Mouse (Mus musculus): ENCODE measurements around the gene Slc2a12. TPM values are rescaled to one million over a fixed set of nuclear protein-coding genes. Genes with fewer than 3 reads are reported as not detected.

Slc2a12 gene
- polyA plus RNA-seq, 2 experiments = 0.03 TPM; not detected in 1

GRCm38 (mm10) chr10:22696236-22696635, 51.4 kb downstream of the Slc2a12 start:
- ATAC-seq (ENCODE audit: insufficient read depth) (no peak), DNase-seq (ENCODE audit: low read depth in 3 of 3, low spot score in 3 of 3) (no peak)
- H3K36me3 ChIP-seq (replicated peaks; ENCODE audit: control insufficient read depth, insufficient read depth, low read depth) = no peaks in the 10 kb centered on the region
- 84% methylated on average over 9 of the region's 9 CpGs for WGBS (ENCODE audit: insufficient replicate concordance)
- H3K9me3 ChIP-seq (ENCODE audit: control insufficient read depth, low read length) = no peaks in the 10 kb centered on the region
- no peaks in the 10 kb centered on the region for H3K4me1 ChIP-seq (replicated peaks; ENCODE audit: control insufficient read depth in 2 of 2, insufficient read depth in 2 of 2, low read length in 1 of 2)
- no peak overlapping the region for H3K4me2 ChIP-seq (ENCODE audit: low read depth)
- no peak overlapping the region for H3K9ac ChIP-seq (replicated peaks)
- H3K27me3 ChIP-seq (ENCODE audit: control insufficient read depth, insufficient read depth, low read length) = no peaks in the 10 kb centered on the region
- no peak for TF ChIP-seq CTCF (IDR thresholded peaks at IDR 0.05; ENCODE audit: low read depth)
- TF ChIP-seq EP300 (IDR thresholded peaks at IDR 0.05; ENCODE audit: low read depth) = no peak
- no peak overlapping the region for H3K4me3 ChIP-seq (ENCODE audit: insufficient read depth in 1 of 2, low read depth in 2 of 2, low read length in 2 of 2)
- no peak overlapping the region for H3K27ac ChIP-seq

DNA sequence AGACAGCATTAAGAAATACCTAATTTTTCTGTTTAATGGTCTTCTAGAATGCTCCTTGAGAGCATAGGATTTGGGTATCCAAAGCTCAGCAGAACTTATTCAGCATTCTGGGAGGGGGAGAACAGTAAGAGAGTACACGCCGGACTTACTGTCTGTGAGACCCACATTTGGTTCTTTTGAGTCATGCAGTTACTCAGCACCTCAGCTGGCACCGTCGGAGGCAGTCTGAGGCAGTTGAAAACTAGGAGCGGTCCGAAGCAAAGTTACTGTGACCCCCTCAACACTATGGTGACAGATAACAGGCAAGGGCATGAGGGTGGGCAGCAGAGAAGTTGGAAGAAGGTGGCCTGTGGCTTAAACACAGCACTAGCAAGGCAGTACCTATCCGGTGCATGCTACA, 52.1 kb downstream of the Slc2a12 start:
- H3K4me1 ChIP-seq (replicated peaks; ENCODE audit: control insufficient read depth in 2 of 2, insufficient read depth in 2 of 2, low read length in 1 of 2) = no peaks in the 10 kb centered on the region
- ATAC-seq (ENCODE audit: insufficient read depth) (no peak), DNase-seq (ENCODE audit: low read depth in 3 of 3, low spot score in 3 of 3) (no peak)
- no peaks in the 10 kb centered on the region for H3K27me3 ChIP-seq (ENCODE audit: control insufficient read depth, insufficient read depth, low read length)
- TF ChIP-seq CTCF (IDR thresholded peaks at IDR 0.05; ENCODE audit: low read depth) (no peak), EP300 (IDR thresholded peaks at IDR 0.05; ENCODE audit: low read depth) (no peak)
- no peaks in the 10 kb centered on the region for H3K9me3 ChIP-seq (ENCODE audit: control insufficient read depth, low read length)
- H3K9ac ChIP-seq (replicated peaks) = no peak overlapping the region
- WGBS (ENCODE audit: insufficient replicate concordance) = 78% methylated on average over 7 of the region's 7 CpGs
- no peaks in the 10 kb centered on the region for H3K36me3 ChIP-seq (replicated peaks; ENCODE audit: control insufficient read depth, insufficient read depth, low read depth)
- no peak overlapping the region for H3K27ac ChIP-seq
- H3K4me2 ChIP-seq (ENCODE audit: low read depth) = no peak overlapping the region
- H3K4me3 ChIP-seq (ENCODE audit: insufficient read depth in 1 of 2, low read depth in 2 of 2, low read length in 2 of 2) = no peak overlapping the region

- H3K27ac ChIP-seq = no peak overlapping the region
- WGBS (ENCODE audit: insufficient replicate concordance) = 67% methylated on average over 9 of the region's 9 CpGs
- no peak overlapping the region for H3K4me3 ChIP-seq (ENCODE audit: insufficient read depth in 1 of 2, low read depth in 2 of 2, low read length in 2 of 2)
- TF ChIP-seq EP300 (IDR thresholded peaks at IDR 0.05; ENCODE audit: low read depth) = no peak
- TF ChIP-seq CTCF (IDR thresholded peaks at IDR 0.05; ENCODE audit: low read depth) = no peak
- H3K36me3 ChIP-seq (replicated peaks; ENCODE audit: control insufficient read depth, insufficient read depth, low read depth) = no peaks in the 10 kb centered on the region; the same call in 1 of the 2 replicates
- H3K9ac ChIP-seq (replicated peaks) = no peak overlapping the region
- H3K27me3 ChIP-seq (ENCODE audit: control insufficient read depth, insufficient read depth, low read length) = no peaks in the 10 kb centered on the region
- ATAC-seq (ENCODE audit: insufficient read depth) (no peak), DNase-seq (ENCODE audit: low read depth in 3 of 3, low spot score in 3 of 3) (no peak)
- H3K9me3 ChIP-seq (ENCODE audit: control insufficient read depth, low read length) = no peaks in the 10 kb centered on the region
- H3K4me2 ChIP-seq (ENCODE audit: low read depth) = no peak overlapping the region
- no peaks in the 10 kb centered on the region for H3K4me1 ChIP-seq (replicated peaks; ENCODE audit: control insufficient read depth in 2 of 2, insufficient read depth in 2 of 2, low read length in 1 of 2)
These were observed 53.5 kb downstream of the Slc2a12 start for GRCm38 (mm10) chr10:22698158-22698953.

DNA sequence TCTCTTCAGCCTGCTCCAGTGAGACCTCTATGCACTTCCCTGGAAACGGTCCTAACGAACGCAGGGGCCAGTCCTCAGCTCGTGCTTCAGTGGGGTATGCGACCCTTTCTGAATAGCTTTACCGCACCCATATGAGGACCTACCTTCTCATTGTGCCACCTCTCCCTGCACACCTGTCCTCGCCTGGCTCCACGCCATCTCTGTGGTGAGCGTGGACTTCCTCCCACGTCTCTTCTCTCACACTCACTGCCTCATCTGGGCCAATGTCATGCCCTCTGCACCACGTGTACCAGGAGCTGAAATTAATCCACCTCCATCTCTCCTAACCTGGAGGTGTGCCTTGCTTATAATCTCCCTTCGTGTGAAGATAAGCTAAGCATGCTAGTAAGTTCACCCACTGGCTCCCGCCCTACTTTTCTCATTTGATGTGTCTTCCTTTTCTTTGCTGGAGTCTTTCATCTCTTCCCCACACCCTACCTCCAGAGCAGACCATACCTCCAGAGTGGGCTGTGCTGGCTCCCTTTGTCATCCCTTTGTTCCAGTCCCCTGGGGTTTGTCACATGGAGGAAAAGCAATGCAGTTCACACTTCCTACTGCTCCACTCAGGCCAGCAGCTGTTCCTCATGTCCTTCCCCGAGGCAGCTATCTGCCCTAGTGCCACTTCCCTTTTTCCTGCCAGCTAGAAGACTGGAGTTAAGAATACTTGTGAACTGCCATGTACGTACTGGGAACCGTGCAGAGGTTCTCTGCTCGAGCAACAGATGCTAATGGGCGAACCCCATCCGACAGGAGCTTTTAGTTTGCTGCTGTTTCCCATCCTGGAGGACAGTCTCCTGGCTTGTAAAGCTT, 54.9 kb downstream of the Slc2a12 start:
- no peak overlapping the region for H3K4me2 ChIP-seq (ENCODE audit: low read depth)
- WGBS (ENCODE audit: insufficient replicate concordance) = 59% methylated on average over 19 of the region's 19 CpGs
- H3K27me3 ChIP-seq (ENCODE audit: control insufficient read depth, insufficient read depth, low read length) = no peaks in the 10 kb centered on the region
- no peaks in the 10 kb centered on the region for H3K9me3 ChIP-seq (ENCODE audit: control insufficient read depth, low read length)
- H3K9ac ChIP-seq (replicated peaks) = no peak overlapping the region
- TF ChIP-seq EP300 (IDR thresholded peaks at IDR 0.05; ENCODE audit: low read depth) (no peak), CTCF (IDR thresholded peaks at IDR 0.05; ENCODE audit: low read depth) (no peak)
- no peaks in the 10 kb centered on the region for H3K4me1 ChIP-seq (replicated peaks; ENCODE audit: control insufficient read depth in 2 of 2, insufficient read depth in 2 of 2, low read length in 1 of 2)
- no peak for DNase-seq (ENCODE audit: low read depth in 3 of 3, low spot score in 3 of 3)
- H3K27ac ChIP-seq = no peak overlapping the region
- no peak for ATAC-seq (ENCODE audit: insufficient read depth)
- H3K36me3 ChIP-seq (replicated peaks; ENCODE audit: control insufficient read depth, insufficient read depth, low read depth) = no peaks in the 10 kb centered on the region; the same call in 1 of the 2 replicates
- no peak overlapping the region for H3K4me3 ChIP-seq (ENCODE audit: insufficient read depth in 1 of 2, low read depth in 2 of 2, low read length in 2 of 2)

GRCm38 (mm10) chr10:22700773-22701172, 56.0 kb downstream of the Slc2a12 start:
- WGBS (ENCODE audit: insufficient replicate concordance) = 51% methylated on average over 9 of the region's 9 CpGs
- no peak for ATAC-seq (ENCODE audit: insufficient read depth)

More at GRCm38 (mm10) chr10:22700773-22701172, 56.0 kb downstream of the Slc2a12 start:
- Histone ChIP-seq H3K4me2 (ENCODE audit: low read depth) (no peak overlapping the region), H3K36me3 (replicated peaks; ENCODE audit: control insufficient read depth, insufficient read depth, low read depth) (no peaks in the 10 kb centered on the region; the same call in 1 of the 2 replicates), H3K9ac (replicated peaks) (no peak overlapping the region), H3K4me1 (replicated peaks; ENCODE audit: control insufficient read depth in 2 of 2, insufficient read depth in 2 of 2, low read length in 1 of 2) (no peaks in the 10 kb centered on the region), H3K27ac (no peak overlapping the region), H3K9me3 (ENCODE audit: control insufficient read depth, low read length) (no peaks in the 10 kb centered on the region), H3K4me3 (ENCODE audit: insufficient read depth in 1 of 2, low read depth in 2 of 2, low read length in 2 of 2) (no peak overlapping the region), H3K27me3 (ENCODE audit: control insufficient read depth, insufficient read depth, low read length) (no peaks in the 10 kb centered on the region)
- TF ChIP-seq EP300 (IDR thresholded peaks at IDR 0.05; ENCODE audit: low read depth) = no peak
- no peak for TF ChIP-seq CTCF (IDR thresholded peaks at IDR 0.05; ENCODE audit: low read depth)
- no peak for DNase-seq (ENCODE audit: low read depth in 3 of 3, low spot score in 3 of 3)

Data from liver, embryonic 14.5 days (tissue).